Mouse (Mus musculus) retina, adult 2 months (tissue): ENCODE measurements around the gene Tmem198b.

ENCODE experiments used
- DNase-seq: peaks from one replicate; pipeline ENCODE4 v3.0.0-alpha.2; 2012; ENCODE audit warnings: low read depth, low spot score

Gene Tmem198b

GRCm38 (mm10) chr10:128801981-128802495 is 2.1 kb downstream of the Tmem198b start:
- DNase-seq = no peak

- no peak for DNase-seq
These were observed 5.5 kb downstream of the Tmem198b start for GRCm38 (mm10) chr10:128798676-128799075.

GRCm38 (mm10) chr10:128795581-128795980 is 8.6 kb downstream of the Tmem198b start:
- DNase-seq = no peak

GRCm38 (mm10) chr10:128794391-128794790 is 9.8 kb downstream of the Tmem198b start:
- no peak for DNase-seq

- no peak for DNase-seq
These were observed 10.9 kb downstream of the Tmem198b start for GRCm38 (mm10) chr10:128793258-128793657.

GRCm38 (mm10) chr10:128792041-128792440 is 12.1 kb downstream of the Tmem198b start:
- DNase-seq = no peak

- DNase-seq = no peak
These were observed 13.6 kb downstream of the Tmem198b start, which contains the start of gene Mmp19 for GRCm38 (mm10) chr10:128790398-128791124. Gene Mmp19, plus strand, starts transcription at chr10:128790910.

- no peak for DNase-seq
These were observed 24.0 kb downstream of the Tmem198b start for GRCm38 (mm10) chr10:128780200-128780599.

- DNase-seq = no peak
These were observed 25.0 kb downstream of the Tmem198b start for GRCm38 (mm10) chr10:128779011-128779795.

GRCm38 (mm10) chr10:128778441-128778840 is 25.7 kb downstream of the Tmem198b start:
- DNase-seq = no peak

GRCm38 (mm10) chr10:128773685-128774084 is 30.5 kb downstream of the Tmem198b start:
- DNase-seq = no peak

GRCm38 (mm10) chr10:128772895-128773294 is 31.3 kb downstream of the Tmem198b start:
- DNase-seq = no peak
